23 mouse cellular contexts compared by ENCODE assay signal in genomic region chr19:24699196-24699595, GRCm38 (mm10). TPM values are rescaled to one million over a fixed set of nuclear protein-coding genes. Genes with fewer than 3 reads are reported as not detected.
DNase-seq lines count a peak whose midpoint lies in the region; ATAC-seq and TF ChIP-seq lines count a peak whose summit lies in the region.
"Had no signal": no experiment of that assay in that cellular context is flagged by ENCODE, and none has a peak within 500 bp of the region (broad histone marks: within the 10 kb centered on the region; RNA-seq: fewer than 3 reads in every experiment).

No protein-coding gene starts in this region.

- DNase-seq in heart, adult 2 months = no peak
- DNase-seq in heart, postnatal 10 days = no peak
- DNase-seq in lung, embryonic 14.5 days = peak; percentile 75
- no peak for DNase-seq in lung, adult 2 months
- peak; percentile 64 to 65 for DNase-seq in kidney, postnatal 4 days
- peak; percentile 65 for DNase-seq in lung, postnatal 36 days
- DNase-seq: adrenal gland, postnatal 10 days; cerebellum, adult 11 months; liver, postnatal 0 days; right cerebral cortex, adult 18-20 months; thymus, postnatal 4 days had no signal

- no peaks in the 10 kb centered on the region for H3K27me3 ChIP-seq in heart, adult 2 months (ENCODE audit: control insufficient read depth, insufficient read depth, low read length)
- H3K27me3 ChIP-seq in lung, embryonic 14.5 days (ENCODE audit: insufficient read depth, low read length) = no peaks in the 10 kb centered on the region
- H3K27me3 ChIP-seq: forebrain, embryonic 15.5 days; heart, embryonic 12.5 days had no signal

- H3K4me1 ChIP-seq in heart, adult 2 months (ENCODE audit: control insufficient read depth, insufficient read depth, low read length) = peaks cover 7% of the 10 kb centered on the region
- H3K4me1 ChIP-seq in lung, embryonic 14.5 days (ENCODE audit: insufficient read depth) = peaks cover 3% of the 10 kb centered on the region; the same call in 1 of the 2 replicates
- peaks cover 9% of the 10 kb centered on the region for H3K4me1 ChIP-seq in lung, adult 2 months (ENCODE audit: control insufficient read depth, insufficient read depth, low read length)
- H3K4me1 ChIP-seq: embryonic facial prominence, embryonic 13.5 days had no signal

- peak overlapping the region; percentile 1 for H3K27ac ChIP-seq in heart, adult 2 months
- H3K27ac ChIP-seq in lung, embryonic 14.5 days (ENCODE audit: low read depth) = no peak overlapping the region
- H3K27ac ChIP-seq: embryonic facial prominence, embryonic 13.5 days; forebrain, embryonic 15.5 days; hindbrain, embryonic 14.5 days; limb, embryonic 10.5 days had no signal

- intact Hi-C loops in heart, adult 2 months (cut with DNase I) = no loop called here
- intact Hi-C loops in heart, postnatal 10 days (cut with DNase I) = no loop called here

- no peaks in the 10 kb centered on the region for H3K9me3 ChIP-seq in lung, embryonic 14.5 days (ENCODE audit: low read depth, low read length)
- H3K9me3 ChIP-seq: embryonic facial prominence, embryonic 13.5 days; forebrain, embryonic 15.5 days; G1E; heart, embryonic 12.5 days; limb, embryonic 10.5 days had no signal

- 79% methylated on average over 3 of the region's 3 CpGs for WGBS in heart, adult 2 months
- WGBS in lung, embryonic 14.5 days = 29% methylated on average over 3 of the region's 3 CpGs
- 72% methylated on average over 3 of the region's 3 CpGs for WGBS in lung, adult 2 months

- H3K4me2 ChIP-seq in lung, embryonic 14.5 days = no peak overlapping the region
- H3K4me2 ChIP-seq: embryonic facial prominence, embryonic 13.5 days; forebrain, embryonic 15.5 days; heart, embryonic 12.5 days; hindbrain, embryonic 14.5 days had no signal

- TF ChIP-seq CTCF in heart, adult 2 months (IDR thresholded peaks at IDR 0.05) = no peak
- TF ChIP-seq CTCF in lung, embryonic 14.5 days (IDR thresholded peaks at IDR 0.05; ENCODE audit: low read depth) = no peak
- TF ChIP-seq CTCF in lung, adult 2 months (IDR thresholded peaks at IDR 0.05; ENCODE audit: insufficient read depth, low read length) = no peak

- H3K9ac ChIP-seq in heart, adult 2 months (ENCODE audit: low read depth, low read length) = no peak overlapping the region
- H3K9ac ChIP-seq in lung, embryonic 14.5 days = no peak overlapping the region
- H3K9ac ChIP-seq: embryonic facial prominence, embryonic 13.5 days; forebrain, embryonic 15.5 days; heart, embryonic 12.5 days; hindbrain, embryonic 14.5 days; liver, postnatal 0 days had no signal

- H3K79me2 ChIP-seq in heart, adult 2 months (replicated peaks; ENCODE audit: control insufficient read depth, insufficient read depth, low read length) = no peaks in the 10 kb centered on the region

- no peak for TF ChIP-seq EP300 in heart, adult 2 months (IDR thresholded peaks at IDR 0.05; ENCODE audit: insufficient read depth, low read depth, low read length)

- TF ChIP-seq POLR2A in heart, adult 2 months (IDR thresholded peaks at IDR 0.05; ENCODE audit: insufficient read depth, low read depth, low read length) = no peak
- TF ChIP-seq POLR2A in lung, adult 2 months (IDR thresholded peaks at IDR 0.05; ENCODE audit: borderline replicate concordance, extremely low read depth, low read depth, low read length) = no peak

- H3K4me3 ChIP-seq in heart, adult 2 months = no peak overlapping the region
- H3K4me3 ChIP-seq in lung, embryonic 14.5 days (ENCODE audit: low read depth, low read length) = no peak overlapping the region
- no peak overlapping the region for H3K4me3 ChIP-seq in lung, adult 2 months (replicated peaks; ENCODE audit: extremely low read depth, low read depth, low read length)
- H3K4me3 ChIP-seq: embryonic facial prominence, embryonic 13.5 days; forebrain, embryonic 15.5 days; heart, embryonic 12.5 days; left cerebral cortex, adult 2 months; limb, embryonic 10.5 days had no signal

- ATAC-seq in lung, embryonic 14.5 days (ENCODE audit: insufficient read depth) = peak; percentile 38; the same call in 1 of the 2 replicates
- ATAC-seq in CD4-positive, CD25-positive, alpha-beta regulatory T cell, adult 4 months = no peak
- ATAC-seq in erythroid progenitor cell, adult 5-6 weeks (replicated peaks; ENCODE audit: low FRiP score, poor library complexity, severe bottlenecking) = no peak
- ATAC-seq: activated CD4-positive, CD25-positive, alpha-beta regulatory T cell, adult 4 months; forebrain, embryonic 15.5 days; liver, postnatal 0 days; midbrain, embryonic 16.5 days had no signal

- no peaks in the 10 kb centered on the region for H3K36me3 ChIP-seq in heart, adult 2 months (ENCODE audit: control insufficient read depth, insufficient read depth, low read length)
- H3K36me3 ChIP-seq in lung, embryonic 14.5 days (ENCODE audit: insufficient read depth) = no peaks in the 10 kb centered on the region
- H3K36me3 ChIP-seq: embryonic facial prominence, embryonic 13.5 days; forebrain, embryonic 15.5 days; G1E; heart, embryonic 12.5 days; limb, embryonic 10.5 days had no signal

RNA-seq across cellular contexts. Expression of gene Tmem252, which starts 25.4 kb away (rescaled TPM):
- under 1 TPM; 0.08 to 0.11 TPM for total RNA-seq in heart, adult 2 months (2021)
- 0.10 and 0.15 TPM in 2 replicates for polyA plus RNA-seq in heart, adult 2 months (2012; rRNA removed)
- total RNA-seq in heart, postnatal 10 days (2021) = under 1 TPM; 0.07 to 0.12 TPM
- polyA plus RNA-seq in lung, embryonic 14.5 days (2014; fragmentation: Nextera tagmentation; extraction: Ambion mirVana) = 3.0 and 3.5 TPM in 2 replicates
- 1.0 and 2.0 TPM in 2 replicates for polyA plus RNA-seq in lung, adult 2 months (2012; rRNA removed)
- polyA plus RNA-seq in CD4-positive, CD25-positive, alpha-beta regulatory T cell, adult 4 months (2017; shearing (Covaris generic)) = not detected
- total RNA-seq in erythroid progenitor cell, adult 5-6 weeks (2015; ENCODE audit: low replicate concordance) = not detected in 2 replicates
- total RNA-seq in erythroid progenitor cell, adult 5-6 weeks (2017; ENCODE audit: low replicate concordance) = not detected in 2 replicates
- polyA plus RNA-seq: activated CD4-positive, CD25-positive, alpha-beta regulatory T cell, adult 4 months; G1E; liver, adult 2 months had no signal

Comparison
In these comparisons a context has a peak if more than half of its experiments do, and no peak if none do; other contexts are left out.
1. DNase-seq: peak in lung, embryonic 14.5 days (single experiment), kidney, postnatal 4 days (2 of 2) and lung, postnatal 36 days (single experiment); none in heart, adult 2 months (0 of 2), heart, postnatal 10 days (0 of 2) and lung, adult 2 months (single experiment).